Mouse (Mus musculus): ENCODE data around the gene Rps27. TPM values are rescaled to one million over a fixed set of nuclear protein-coding genes. Genes with fewer than 3 reads are reported as not detected.

The Rps27 gene
- total and polyA plus RNA-seq, 3 experiments, result 1,222 to 3,858 (median 2,224) TPM

- Histone ChIP-seq H3K4me1 (ENCODE audit: control insufficient read depth in 1 of 2, insufficient read depth in 2 of 2) (peaks cover 3 to 38% of the 10 kb centered on the region in 2 experiments; a peak in 3 of 4 replicates), H3K9ac (ENCODE audit: insufficient read depth, low read depth) (peak overlapping the region; percentile 94), H3K27ac (ENCODE audit: insufficient read depth, low read depth) (no peak overlapping the region), H3K79me2 (replicated peaks; ENCODE audit: control insufficient read depth, extremely low read depth, insufficient read depth, poor library complexity, severe bottlenecking) (peaks cover 35% of the 10 kb centered on the region), H3K36me3 (replicated peaks in 1 of 2; ENCODE audit: control insufficient read depth in 1 of 2, insufficient read depth in 1 of 2, low read length in 1 of 2) (peaks cover 36 to 48% of the 10 kb centered on the region in 2 experiments), H3K4me3 (replicated peaks in 1 of 3; ENCODE audit: low read depth in 2 of 3, low read length in 2 of 3, poor library complexity in 1 of 3) (peak overlapping the region; percentile 69 to 96 (median 74)), H3K27me3 (replicated peaks) (no peaks in the 10 kb centered on the region), H3K9me3 (replicated peaks; ENCODE audit: low read length) (no peaks in the 10 kb centered on the region), H3K4me2 (ENCODE audit: insufficient read depth, low read depth, poor library complexity, severe bottlenecking) (peak overlapping the region; percentile 96)
- in situ Hi-C loops (cut with MboI; ENCODE audit: low pct_ligation_motif_present, low pct_unique_long_range_greater_than_20kb, low sequenced_read_pairs) (no loop called here), dilution Hi-C loops (cut with MboI; ENCODE audit: extremely low pct_ligation_motif_present, extremely low pct_unique_long_range_greater_than_20kb, low sequenced_read_pairs) (no loop called here)
- TF ChIP-seq CHD1 (IDR thresholded peaks at IDR 0.05; ENCODE audit: low read depth, low read length) (peak; percentile 76; the same call in 1 of the 2 replicates), TBP (conservative IDR thresholded peaks at IDR 0.05; ENCODE audit: low read depth, low read length) (no peak)
- DNase-seq (ENCODE audit: extremely low read depth), result no peak
These were observed 728 bp downstream of the Rps27 start for GRCm38 (mm10) chr3:90212723-90213122.

DNA sequence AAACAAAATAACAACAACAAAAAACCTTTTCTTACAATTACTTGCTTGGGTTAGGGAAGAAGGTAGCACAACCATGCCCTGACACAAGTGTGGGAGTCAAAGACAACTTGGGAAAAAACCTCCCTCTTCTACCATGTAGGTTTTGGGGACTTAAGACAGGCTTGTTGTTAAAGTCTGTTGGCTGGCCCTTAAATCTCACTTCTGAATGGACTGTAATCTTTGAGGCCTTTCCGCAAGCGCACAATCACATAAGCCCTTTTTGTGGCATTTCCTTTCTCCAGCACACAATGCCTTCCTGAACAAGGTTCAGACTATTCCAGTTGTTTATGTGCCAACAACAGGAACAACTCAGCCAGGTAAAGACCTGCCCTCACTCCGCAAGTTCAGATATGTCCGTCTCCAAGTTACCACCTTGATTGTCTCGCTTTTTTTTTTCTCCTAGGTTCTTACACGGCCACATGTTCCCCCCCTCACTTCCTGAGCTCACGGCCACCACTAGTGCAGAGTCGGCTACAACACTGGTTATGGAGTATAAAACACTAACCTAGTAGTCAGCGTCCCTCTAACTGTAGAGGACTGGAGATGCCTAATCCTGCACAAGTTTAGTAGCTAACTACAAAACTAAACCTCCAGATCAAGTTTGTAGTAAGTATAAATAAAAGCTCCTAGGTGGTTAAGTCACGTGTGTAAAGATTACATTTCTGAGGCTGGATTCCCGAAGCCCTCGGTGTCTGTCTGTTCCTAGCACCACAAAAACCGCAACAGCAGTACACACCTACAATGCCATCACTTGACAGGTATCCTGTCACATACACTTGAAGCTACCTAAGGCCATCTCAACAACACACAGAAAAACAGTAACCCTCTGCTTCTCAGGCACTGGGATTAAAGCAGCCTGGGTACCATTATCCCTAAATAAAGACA lies 1.7 kb downstream of the Rps27 start:
- Histone ChIP-seq H3K27ac (ENCODE audit: insufficient read depth, low read depth) (peak overlapping the region; percentile 37; the same call in 1 of the 2 replicates), H3K36me3 (replicated peaks in 1 of 2; ENCODE audit: control insufficient read depth in 1 of 2, insufficient read depth in 1 of 2, low read length in 1 of 2) (peaks cover 38 to 57% of the 10 kb centered on the region in 2 experiments), H3K4me2 (ENCODE audit: insufficient read depth, low read depth, poor library complexity, severe bottlenecking) (peak overlapping the region; percentile 96), H3K4me3 (replicated peaks in 1 of 3; ENCODE audit: low read depth in 2 of 3, low read length in 2 of 3, poor library complexity in 1 of 3) (peak overlapping the region; percentile 69 to 96 (median 74)), H3K27me3 (replicated peaks) (no peaks in the 10 kb centered on the region), H3K9ac (ENCODE audit: insufficient read depth, low read depth) (peak overlapping the region; percentile 94), H3K4me1 (ENCODE audit: control insufficient read depth in 1 of 2, insufficient read depth in 2 of 2) (peaks cover 3 to 38% of the 10 kb centered on the region in 2 experiments; a peak in 3 of 4 replicates), H3K9me3 (replicated peaks; ENCODE audit: low read length) (no peaks in the 10 kb centered on the region), H3K79me2 (replicated peaks; ENCODE audit: control insufficient read depth, extremely low read depth, insufficient read depth, poor library complexity, severe bottlenecking) (peaks cover 35% of the 10 kb centered on the region)
- no peak; the same call in 1 of the 2 replicates for TF ChIP-seq ZNF384 (IDR thresholded peaks at IDR 0.05; ENCODE audit: low read depth, low read length)
- TF ChIP-seq USF1 (IDR thresholded peaks at IDR 0.05; ENCODE audit: low read depth, low read length), result no peak
- 0 out of 2 replicates have a peak, but pooled peaks have one; percentile 38 for TF ChIP-seq POLR2AphosphoS2 (IDR thresholded peaks at IDR 0.05; ENCODE audit: low read depth, low read length)
- in situ Hi-C loops (cut with MboI; ENCODE audit: low pct_ligation_motif_present, low pct_unique_long_range_greater_than_20kb, low sequenced_read_pairs) (no loop called here), dilution Hi-C loops (cut with MboI; ENCODE audit: extremely low pct_ligation_motif_present, extremely low pct_unique_long_range_greater_than_20kb, low sequenced_read_pairs) (no loop called here)
- no peak for DNase-seq (ENCODE audit: extremely low read depth)

- dilution Hi-C loops (cut with MboI; ENCODE audit: extremely low pct_ligation_motif_present, extremely low pct_unique_long_range_greater_than_20kb, low sequenced_read_pairs), result no loop called here
- Histone ChIP-seq H3K4me2 (ENCODE audit: insufficient read depth, low read depth, poor library complexity, severe bottlenecking) (no peak overlapping the region), H3K27me3 (replicated peaks) (no peaks in the 10 kb centered on the region), H3K36me3 (replicated peaks in 1 of 2; ENCODE audit: control insufficient read depth in 1 of 2, insufficient read depth in 1 of 2, low read length in 1 of 2) (peaks cover 38 to 65% of the 10 kb centered on the region in 2 experiments), H3K4me3 (replicated peaks in 1 of 3; ENCODE audit: low read depth in 2 of 3, low read length in 2 of 3, poor library complexity in 1 of 3) (no peak overlapping the region), H3K79me2 (replicated peaks; ENCODE audit: control insufficient read depth, extremely low read depth, insufficient read depth, poor library complexity, severe bottlenecking) (peaks cover 35% of the 10 kb centered on the region), H3K4me1 (ENCODE audit: control insufficient read depth in 1 of 2, insufficient read depth in 2 of 2) (peaks cover 3 to 38% of the 10 kb centered on the region in 2 experiments; a peak in 3 of 4 replicates), H3K9me3 (replicated peaks; ENCODE audit: low read length) (no peaks in the 10 kb centered on the region), H3K9ac (ENCODE audit: insufficient read depth, low read depth) (0 out of 2 replicates have a peak overlapping the region, but pooled peaks have one; percentile 35), H3K27ac (ENCODE audit: insufficient read depth, low read depth) (no peak overlapping the region)
- no peak for TF ChIP-seq JUND (conservative IDR thresholded peaks at IDR 0.05; ENCODE audit: low read depth, low read length)
- 0 out of 2 replicates have a peak, but pooled peaks have one; percentile 1 for TF ChIP-seq ZMIZ1 (IDR thresholded peaks at IDR 0.05; ENCODE audit: low read depth, low read length)
- TF ChIP-seq TCF12 (IDR thresholded peaks at IDR 0.05; ENCODE audit: low read depth, low read length), result no peak
- no peak for TF ChIP-seq ZC3H11A (IDR thresholded peaks at IDR 0.05; ENCODE audit: low read depth, low read length)
- TF ChIP-seq TBP (conservative IDR thresholded peaks at IDR 0.05; ENCODE audit: low read depth, low read length), result no peak
- TF ChIP-seq KAT2A (IDR thresholded peaks at IDR 0.05; ENCODE audit: insufficient replicate concordance, low read length), result no peak
- TF ChIP-seq CHD1 (IDR thresholded peaks at IDR 0.05; ENCODE audit: low read depth, low read length), result no peak
- TF ChIP-seq POLR2A (IDR thresholded peaks at IDR 0.05; ENCODE audit: low read depth, low read length), result peak; percentile 29; the same call in 1 of the 2 replicates
- no peak for TF ChIP-seq NRF1 (IDR thresholded peaks at IDR 0.05; ENCODE audit: low read depth, low read length)
- no peak for TF ChIP-seq USF2 (conservative IDR thresholded peaks at IDR 0.05; ENCODE audit: low read depth, low read length)
- no peak for TF ChIP-seq JUN (IDR thresholded peaks at IDR 0.05; ENCODE audit: insufficient read depth, low read depth, low read length)
- peak; percentile 53 for TF ChIP-seq POLR2AphosphoS2 (IDR thresholded peaks at IDR 0.05; ENCODE audit: low read depth, low read length)
- TF ChIP-seq GABPA (IDR thresholded peaks at IDR 0.05; ENCODE audit: insufficient replicate concordance, low read depth, low read length), result no peak
- TF ChIP-seq EP300 (IDR thresholded peaks at IDR 0.05; ENCODE audit: low read length), result no peak
- TF ChIP-seq ELF1 (IDR thresholded peaks at IDR 0.05; ENCODE audit: low read depth, low read length), result no peak
- in situ Hi-C loops (cut with MboI; ENCODE audit: low pct_ligation_motif_present, low pct_unique_long_range_greater_than_20kb, low sequenced_read_pairs), result no loop called here
- DNase-seq (ENCODE audit: extremely low read depth), result no peak
These were observed 3.4 kb downstream of the Rps27 start for GRCm38 (mm10) chr3:90209908-90210566.
